Mouse (Mus musculus) intestine, embryonic 16.5 days (tissue): ENCODE measurements around the gene Asb8. TPM values are rescaled to one million over a fixed set of nuclear protein-coding genes. Genes with fewer than 3 reads are reported as not detected.
A peak's percentile ranks its signal among the peaks of the same experiment; 100 is the strongest.

Experiments
- ATAC-seq: fragments of 200-750 bp; cut with Nextera tagmentation; 2 replicates; pipeline ENCODE4 v1.8.0; 2017; ENCODE audit warnings: moderate TSS enrichment, moderate library complexity
- H3K27ac ChIP-seq: fragments of 300-500 bp; sonication (generic); 2 replicates; pipeline ENCODE4 v1.5.1; 2014; ENCODE audit warnings: mild to moderate bottlenecking, low read length
- H3K27me3 ChIP-seq: fragments of 300-500 bp; sonication (generic); replicated peaks from 2 replicates; pipeline ENCODE4 v1.6.1; 2014; ENCODE audit warnings: low read length, control low read depth, mixed read lengths; ENCODE audit not compliant: control insufficient read depth, insufficient read depth
- H3K36me3 ChIP-seq: fragments of 300-500 bp; sonication (generic); 2 replicates; pipeline ENCODE4 v1.6.1; 2014; ENCODE audit warnings: low read length, control low read depth; ENCODE audit not compliant: control insufficient read depth, insufficient read depth
- H3K4me1 ChIP-seq: fragments of 300-500 bp; sonication (generic); 2 replicates; pipeline ENCODE4 v1.6.1; 2014; ENCODE audit warnings: low read length, control low read depth, mixed read lengths; ENCODE audit not compliant: control insufficient read depth, insufficient read depth
- H3K4me2 ChIP-seq: fragments of 300-500 bp; sonication (generic); 2 replicates; pipeline ENCODE4 v1.6.1; 2014; ENCODE audit warnings: low read depth, low read length, control low read depth
- H3K4me3 ChIP-seq: fragments of 300-500 bp; sonication (generic); 2 replicates; pipeline ENCODE4 v1.5.1; 2014; ENCODE audit warnings: mild to moderate bottlenecking, low read length
- H3K9ac ChIP-seq: fragments of 300-500 bp; sonication (generic); 2 replicates; pipeline ENCODE4 v1.6.1; 2014; ENCODE audit warnings: low read depth, low read length
- H3K9me3 ChIP-seq: fragments of 300-500 bp; sonication (generic); 2 replicates; pipeline ENCODE4 v1.6.1; 2016; ENCODE audit warnings: low read length, control low read depth; ENCODE audit not compliant: control insufficient read depth
- WGBS: fragments of 180-500 bp; shearing (Covaris S2); extraction: QIAGEN DNeasy Blood & Tissue Kit; methylation state at CpG from one replicate; pipeline ENCODE4 v1.1.7; 2014; 5-methylcytosine and 5-hydroxymethylcytosine counted together
- polyA plus RNA-seq: library from polyadenylated mRNA; unstranded; fragments of >200 nt; fragmentation: Nextera tagmentation; extraction: Ambion mirVana; gene quantifications from 2 replicates; pipeline ENCODE4 v1.2.1, GENCODE M21; 2015

The Asb8 gene
- polyA plus RNA-seq, 1 experiment from 2014 or later, result 52.7 TPM

DNA sequence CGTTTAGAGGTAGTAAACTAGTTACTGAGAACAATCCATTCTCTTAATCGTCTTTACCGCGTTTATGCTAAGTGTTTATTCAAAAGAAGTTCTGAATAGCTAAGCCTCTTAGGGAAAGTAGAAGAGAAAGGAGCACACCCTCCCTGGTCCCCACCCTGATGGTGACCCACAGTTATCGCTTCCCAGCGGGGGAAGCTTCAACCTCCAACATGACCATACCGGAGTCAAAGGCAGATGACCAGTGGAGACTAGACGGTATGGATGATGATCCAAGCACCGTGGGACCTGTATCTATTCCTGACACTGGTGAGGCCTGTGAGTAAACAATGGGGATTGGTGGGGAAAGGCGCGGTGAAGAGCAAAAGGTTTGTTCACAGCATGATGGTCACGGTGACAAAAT, 70.5 kb downstream of the Asb8 start:
- no peaks in the 10 kb centered on the region for H3K27me3 ChIP-seq
- H3K4me3 ChIP-seq, result no peak overlapping the region
- no peak overlapping the region for H3K4me2 ChIP-seq
- no peaks in the 10 kb centered on the region for H3K36me3 ChIP-seq
- no peak overlapping the region for H3K9ac ChIP-seq
- H3K4me1 ChIP-seq, result peaks cover 6% of the 10 kb centered on the region
- 88% methylated on average over 12 of the region's 12 CpGs for WGBS
- no peaks in the 10 kb centered on the region for H3K9me3 ChIP-seq
- ATAC-seq, result no peak
- no peak overlapping the region for H3K27ac ChIP-seq

DNA sequence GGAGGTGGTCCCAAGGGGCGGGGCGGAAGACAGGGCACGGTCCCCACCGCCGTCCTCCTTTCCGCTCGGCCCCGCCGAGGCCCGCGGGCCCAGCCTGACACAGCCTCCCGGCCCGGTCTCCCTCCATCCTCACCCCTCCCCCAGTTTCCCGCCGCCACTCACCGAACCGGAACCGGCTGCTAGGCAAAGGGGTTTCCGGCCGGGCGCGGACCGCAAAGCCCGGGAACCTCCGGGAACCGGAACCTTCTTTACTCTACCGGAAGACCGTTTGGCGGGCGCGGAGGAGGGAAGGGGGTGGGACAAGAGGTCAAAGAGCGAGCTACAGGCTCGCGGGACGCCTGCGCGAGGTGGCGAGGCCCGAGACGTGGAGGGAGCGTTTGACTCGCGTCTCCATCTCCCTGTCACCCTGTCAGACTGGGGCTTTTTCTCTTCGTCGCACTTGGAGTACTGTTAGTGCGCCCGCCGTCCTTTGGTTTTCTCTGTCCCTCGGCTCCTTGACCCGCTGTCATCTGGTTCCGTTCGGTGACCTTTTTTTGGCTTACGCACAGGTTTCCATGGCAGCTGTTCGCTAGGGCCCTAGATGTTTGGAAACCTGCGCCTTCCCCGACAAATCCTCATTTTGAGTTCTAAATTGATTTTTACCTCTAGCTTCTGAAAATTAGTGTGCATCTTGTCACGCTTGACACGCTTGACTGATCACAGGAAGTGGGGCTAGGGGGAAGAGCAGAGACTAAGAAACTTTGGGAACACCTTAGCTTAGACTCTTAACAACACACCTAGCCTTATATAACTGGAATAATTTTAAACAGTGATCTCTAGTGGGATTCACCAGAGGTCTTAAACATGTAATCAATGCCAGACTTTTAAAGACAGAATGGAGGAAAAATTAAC, 72.1 kb downstream of the Asb8 start, which contains the start of gene Senp1:
Gene Senp1 (minus strand): TSS at position 624 of the 891 bp plus-strand sequence.
- Histone ChIP-seq H3K27ac (peak within 1 kb of the TSS; percentile 97), H3K36me3 (no peaks in the 10 kb centered on the region), H3K4me2 (peak within 1 kb of the TSS; percentile 62), H3K27me3 (no peaks in the 10 kb centered on the region), H3K4me3 (peak within 1 kb of the TSS; percentile 89), H3K4me1 (peaks cover 6% of the 10 kb centered on the region), H3K9me3 (no peaks in the 10 kb centered on the region), H3K9ac (peak within 1 kb of the TSS; percentile 96)
- under 1% methylated on average over 49 of the region's 58 CpGs for WGBS
- ATAC-seq, result peak; percentile 93

DNA sequence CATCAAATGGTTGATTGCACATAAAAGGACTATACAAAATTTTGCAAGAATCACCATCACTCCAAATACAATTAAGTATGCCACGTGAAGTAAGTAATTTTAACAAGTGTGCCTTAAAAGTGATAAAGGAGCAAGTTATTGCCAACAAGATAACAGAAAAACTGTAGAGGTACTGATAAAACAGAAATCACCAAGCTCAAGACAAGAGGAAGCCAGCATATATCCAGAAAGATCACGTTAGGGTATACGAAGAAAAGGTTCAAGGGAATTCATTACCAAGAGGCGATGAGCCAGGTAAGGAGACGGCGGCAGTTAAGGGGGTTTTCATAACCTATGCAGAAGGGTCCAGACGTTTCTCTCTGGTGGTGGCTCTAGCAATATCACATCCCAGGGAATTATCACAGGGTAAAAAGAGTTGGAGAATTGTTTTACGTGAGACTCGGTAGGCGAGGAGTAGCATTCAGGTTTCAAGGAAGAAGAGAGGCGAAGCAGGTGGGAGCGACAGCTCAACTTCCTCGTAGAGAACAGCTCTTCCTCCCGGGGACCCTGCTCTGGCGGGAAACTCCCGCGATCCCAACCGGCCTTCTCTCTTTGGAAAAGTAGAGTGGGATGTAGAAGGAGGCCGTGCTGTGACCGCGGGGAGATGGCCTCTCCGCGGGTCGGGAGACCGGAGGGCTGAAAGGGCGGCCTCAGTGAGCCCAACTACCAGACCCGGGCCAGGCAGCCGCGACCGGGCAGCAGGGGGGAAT, 72.9 kb downstream of the Asb8 start, which contains the start of gene Pfkm:
Gene Pfkm (plus strand): TSS at position 218 of the 749 bp plus-strand sequence.
- peak; percentile 54; the same call in 1 of the 2 replicates for ATAC-seq
- H3K27ac ChIP-seq, result peak within 1 kb of the TSS; percentile 97
- WGBS, result under 1% methylated on average over 30 of the region's 30 CpGs
- peaks cover 6% of the 10 kb centered on the region for H3K4me1 ChIP-seq
- H3K9ac ChIP-seq, result peak within 1 kb of the TSS; percentile 96
- H3K4me3 ChIP-seq, result peak within 1 kb of the TSS; percentile 89
- no peaks in the 10 kb centered on the region for H3K27me3 ChIP-seq
- H3K9me3 ChIP-seq, result no peaks in the 10 kb centered on the region
- peak within 1 kb of the TSS; percentile 62 for H3K4me2 ChIP-seq
- H3K36me3 ChIP-seq, result no peaks in the 10 kb centered on the region

DNA sequence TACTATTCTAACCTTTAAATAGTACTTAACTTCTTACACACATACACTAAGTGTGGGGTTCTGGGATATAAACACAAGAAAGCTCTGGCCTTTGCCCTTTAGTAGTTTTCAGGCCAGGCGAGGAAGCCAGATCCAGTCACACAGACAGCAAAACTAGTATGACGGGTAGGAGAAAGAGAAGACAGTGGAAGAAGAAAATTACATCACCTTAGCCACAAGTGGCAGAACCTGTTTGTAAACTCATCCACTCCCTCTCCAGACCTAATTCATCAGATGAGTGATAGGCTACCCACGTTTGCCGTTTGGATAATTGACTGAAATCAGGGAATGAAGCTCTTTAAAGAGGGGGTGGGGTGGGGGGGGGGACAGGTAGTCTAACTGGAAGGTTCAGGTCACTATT, 73.6 kb downstream of the Asb8 start:
- Histone ChIP-seq H3K27me3 (no peaks in the 10 kb centered on the region), H3K9me3 (no peaks in the 10 kb centered on the region), H3K27ac (no peak overlapping the region), H3K36me3 (no peaks in the 10 kb centered on the region), H3K9ac (no peak overlapping the region), H3K4me3 (peak overlapping the region; percentile 89), H3K4me2 (peak overlapping the region; percentile 62), H3K4me1 (peaks cover 6% of the 10 kb centered on the region)
- peak; percentile 17 for ATAC-seq
- 17% methylated on average over 4 of the region's 4 CpGs for WGBS

DNA sequence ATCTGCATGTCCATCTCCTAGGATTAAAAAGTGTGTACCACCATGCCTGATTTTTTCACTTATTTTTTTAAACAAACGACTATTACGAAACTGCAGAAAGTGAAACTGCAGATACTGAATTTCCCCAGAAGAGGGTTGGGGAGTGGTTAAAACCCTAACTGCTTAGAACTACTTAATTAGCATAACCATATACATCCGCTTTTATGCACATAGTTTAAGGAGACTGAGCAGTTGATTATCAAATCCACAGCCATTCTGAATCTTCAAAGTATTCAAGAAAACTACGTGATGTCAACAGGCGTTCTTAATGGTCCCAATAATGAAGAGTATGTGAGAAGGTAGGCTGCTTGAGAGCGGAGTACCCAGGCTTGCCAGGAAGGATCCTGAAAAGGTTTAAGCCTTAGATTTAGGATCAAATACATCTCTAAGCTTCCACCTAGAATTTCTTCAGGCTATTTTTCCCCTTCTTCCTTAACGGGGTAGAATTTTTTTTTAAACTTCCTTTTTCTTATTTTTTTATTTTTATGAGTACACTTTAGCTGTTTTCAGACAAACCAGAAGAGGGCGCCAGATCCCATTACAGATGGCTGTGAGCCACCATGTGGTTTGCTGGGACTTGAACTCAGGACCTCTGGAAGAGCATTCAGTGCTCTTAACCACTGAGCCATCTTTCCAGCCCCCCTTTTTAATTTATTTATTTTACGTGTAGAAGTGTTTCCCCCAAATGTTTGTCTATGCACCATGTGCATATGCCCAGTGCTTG, 75.8 kb downstream of the Asb8 start:
- Histone ChIP-seq H3K4me1 (peaks cover 6% of the 10 kb centered on the region), H3K9ac (no peak overlapping the region), H3K9me3 (no peaks in the 10 kb centered on the region), H3K36me3 (0 out of 2 replicates have a peak, but pooled peaks cover 4% of the 10 kb centered on the region), H3K27ac (no peak overlapping the region), H3K4me3 (no peak overlapping the region), H3K4me2 (no peak overlapping the region), H3K27me3 (no peaks in the 10 kb centered on the region)
- ATAC-seq, result no peak
- 74% methylated on average over 9 of the region's 9 CpGs for WGBS

DNA sequence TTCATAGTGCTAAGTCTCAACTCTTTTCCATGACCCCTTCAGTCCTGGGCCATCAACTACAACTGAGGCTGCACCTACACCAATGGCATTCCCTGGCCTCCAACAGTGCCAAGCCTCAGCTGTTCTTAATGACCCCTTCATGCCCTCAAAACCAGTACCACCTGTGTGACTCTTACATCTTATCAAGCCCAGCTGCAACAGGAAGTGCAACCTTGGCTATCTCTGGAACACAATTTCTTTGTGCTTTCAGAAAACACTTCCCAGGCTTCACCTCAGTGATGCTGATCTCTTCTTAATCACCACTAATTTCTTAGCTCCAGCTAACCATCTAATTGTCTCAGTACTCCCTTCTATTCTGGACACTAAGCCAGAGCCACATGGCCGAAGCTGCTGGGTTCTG, 76.5 kb downstream of the Asb8 start:
- no peak for ATAC-seq
- Histone ChIP-seq H3K4me1 (peaks cover 6% of the 10 kb centered on the region), H3K27ac (no peak overlapping the region), H3K27me3 (no peaks in the 10 kb centered on the region), H3K36me3 (0 out of 2 replicates have a peak, but pooled peaks cover 4% of the 10 kb centered on the region), H3K9me3 (no peaks in the 10 kb centered on the region), H3K9ac (no peak overlapping the region), H3K4me3 (no peak overlapping the region), H3K4me2 (no peak overlapping the region)
- 97% methylated on average over 1 of the region's 1 CpGs for WGBS

Other genes starting within 250 kb of the Asb8 start
- gene Tmem106c, start 201.4 kb downstream of the Asb8 start, polyA plus RNA-seq, result 47.5 and 51.6 TPM in 2 replicates
- gene Col2a1, start 160.9 kb downstream of the Asb8 start, polyA plus RNA-seq, result 0.33 and 0.53 TPM in 2 replicates
- 30.5 and 31.7 TPM in 2 replicates for gene Pfkm, start 73.0 kb downstream of the Asb8 start, polyA plus RNA-seq
- gene Senp1, start 71.9 kb downstream of the Asb8 start, polyA plus RNA-seq, result 18.0 and 20.2 TPM in 2 replicates
- gene Ccdc184, start 1.5 kb upstream of the Asb8 start, polyA plus RNA-seq, result 1.4 and 1.7 TPM in 2 replicates
- not detected in 2 replicates for gene Olfr288, start 29.9 kb upstream of the Asb8 start, polyA plus RNA-seq
- not detected in 2 replicates for gene Gm44579, start 55.4 kb upstream of the Asb8 start, polyA plus RNA-seq
- gene Olfr287, start 55.4 kb upstream of the Asb8 start, polyA plus RNA-seq, result not detected in 2 replicates
- gene Olfr286, start 68.8 kb upstream of the Asb8 start, polyA plus RNA-seq, result not detected in 2 replicates
- gene H1fnt, start 91.7 kb upstream of the Asb8 start, polyA plus RNA-seq, result not detected in 2 replicates
- 0.39 and 0.42 TPM in 2 replicates for gene Zfp641, start 130.5 kb upstream of the Asb8 start, polyA plus RNA-seq
- gene Olfr285, start 151.7 kb upstream of the Asb8 start, polyA plus RNA-seq, result not detected in 2 replicates
- not detected in 2 replicates for gene Olfr284, start 175.4 kb upstream of the Asb8 start, polyA plus RNA-seq
- not detected in 2 replicates for gene Olfr283, start 215.3 kb upstream of the Asb8 start, polyA plus RNA-seq